Comparison of ENCODE assay signal across 13 mouse cellular contexts in genomic region chr2:35195626-35196544, GRCm38 (mm10). TPM values are rescaled to one million over a fixed set of nuclear protein-coding genes. Genes with fewer than 3 reads are reported as not detected.
DNase-seq lines count a peak whose midpoint lies in the region; ATAC-seq lines count a peak whose summit lies in the region.
"Had no signal": no experiment of that assay in that cellular context is flagged by ENCODE, and none has a peak within 500 bp of the region (broad histone marks: within the 10 kb centered on the region; RNA-seq: fewer than 3 reads in every experiment).

No protein-coding gene starts in this region.

- no peak overlapping the region for H3K4me3 ChIP-seq in embryonic facial prominence, embryonic 14.5 days (ENCODE audit: low read depth, low read length)
- no peak overlapping the region for H3K4me3 ChIP-seq in embryonic facial prominence, embryonic 10.5 days
- no peak overlapping the region for H3K4me3 ChIP-seq in liver, embryonic 11.5 days (ENCODE audit: low read depth, low read length)
- H3K4me3 ChIP-seq: midbrain, embryonic 12.5 days; neural tube, embryonic 13.5 days had no signal

- ATAC-seq in embryonic facial prominence, embryonic 14.5 days (ENCODE audit: low read depth), result no peak
- no peak for ATAC-seq in liver, embryonic 11.5 days (replicated peaks; ENCODE audit: low FRiP score)
- ATAC-seq: hindbrain, embryonic 16.5 days had no signal

- 73% methylated on average over 6 of the region's 6 CpGs for WGBS in embryonic facial prominence, embryonic 14.5 days
- WGBS in embryonic facial prominence, embryonic 10.5 days, result 76% methylated on average over 6 of the region's 6 CpGs
- 46% methylated on average over 6 of the region's 6 CpGs for WGBS in liver, embryonic 11.5 days

- no peak overlapping the region for H3K27ac ChIP-seq in embryonic facial prominence, embryonic 14.5 days (replicated peaks; ENCODE audit: low read depth, low read length)
- H3K27ac ChIP-seq in embryonic facial prominence, embryonic 10.5 days (replicated peaks), result no peak overlapping the region
- peak overlapping the region; percentile 63 for H3K27ac ChIP-seq in liver, embryonic 11.5 days (ENCODE audit: low read depth, low read length)
- H3K27ac ChIP-seq: midbrain, embryonic 12.5 days; neural tube, embryonic 13.5 days had no signal

- no peaks in the 10 kb centered on the region for H3K27me3 ChIP-seq in embryonic facial prominence, embryonic 14.5 days (replicated peaks; ENCODE audit: control insufficient read depth, insufficient read depth, low read length)
- no peaks in the 10 kb centered on the region for H3K27me3 ChIP-seq in embryonic facial prominence, embryonic 10.5 days (replicated peaks; ENCODE audit: low read depth, poor library complexity, severe bottlenecking)
- no peaks in the 10 kb centered on the region for H3K27me3 ChIP-seq in liver, embryonic 11.5 days (replicated peaks; ENCODE audit: control insufficient read depth, insufficient read depth, low read length)
- H3K27me3 ChIP-seq: midbrain, embryonic 12.5 days; neural tube, embryonic 13.5 days had no signal

- peaks cover 16% of the 10 kb centered on the region for H3K4me1 ChIP-seq in embryonic facial prominence, embryonic 14.5 days (ENCODE audit: control insufficient read depth, insufficient read depth, low read length)
- H3K4me1 ChIP-seq in embryonic facial prominence, embryonic 10.5 days, result peaks cover 19% of the 10 kb centered on the region
- peaks cover 19% of the 10 kb centered on the region for H3K4me1 ChIP-seq in liver, embryonic 11.5 days (replicated peaks; ENCODE audit: control insufficient read depth, insufficient read depth, low read length)

- H3K4me2 ChIP-seq in embryonic facial prominence, embryonic 14.5 days (ENCODE audit: low read depth, low read length), result no peak overlapping the region
- peak overlapping the region; percentile 43 for H3K4me2 ChIP-seq in liver, embryonic 11.5 days
- H3K4me2 ChIP-seq: midbrain, embryonic 12.5 days; neural tube, embryonic 13.5 days had no signal

- no peak overlapping the region for H3K9ac ChIP-seq in embryonic facial prominence, embryonic 14.5 days (ENCODE audit: low read depth, low read length)
- no peak overlapping the region for H3K9ac ChIP-seq in liver, embryonic 11.5 days (ENCODE audit: low read depth, low read length)
- H3K9ac ChIP-seq: midbrain, embryonic 12.5 days; neural tube, embryonic 13.5 days had no signal

- DNase-seq in embryonic facial prominence, embryonic 14.5 days (ENCODE audit: low spot score), result peak; percentile 9
- no peak for DNase-seq in embryonic facial prominence, embryonic 10.5 days (ENCODE audit: low spot score)
- peak; percentile 40 for DNase-seq in lung, postnatal 36 days
- DNase-seq in lung, postnatal 4 days, result no peak
- DNase-seq in liver, embryonic 11.5 days (ENCODE audit: low spot score), result no peak
- peak; percentile 70 for DNase-seq in yolk sac, embryonic 10.5 days (ENCODE audit: low spot score)
- no peak for DNase-seq in cerebellum, adult 18-20 months
- DNase-seq in layer of hippocampus, adult 11-12 months (ENCODE audit: low spot score), result no peak
- DNase-seq: cerebellum, postnatal 10 days; right cerebral cortex, postnatal 25 days had no signal

- no peaks in the 10 kb centered on the region for H3K9me3 ChIP-seq in embryonic facial prominence, embryonic 14.5 days (ENCODE audit: control insufficient read depth, low read length)
- H3K9me3 ChIP-seq in embryonic facial prominence, embryonic 10.5 days, result no peaks in the 10 kb centered on the region
- no peaks in the 10 kb centered on the region for H3K9me3 ChIP-seq in liver, embryonic 11.5 days (ENCODE audit: control insufficient read depth, low read length)
- H3K9me3 ChIP-seq: midbrain, embryonic 12.5 days; neural tube, embryonic 13.5 days had no signal

- peaks cover 19% of the 10 kb centered on the region; the same call in 1 of the 2 replicates for H3K36me3 ChIP-seq in embryonic facial prominence, embryonic 14.5 days (ENCODE audit: control insufficient read depth, insufficient read depth, low read length)
- peaks cover 35% of the 10 kb centered on the region for H3K36me3 ChIP-seq in embryonic facial prominence, embryonic 10.5 days (replicated peaks)
- H3K36me3 ChIP-seq in liver, embryonic 11.5 days (ENCODE audit: control insufficient read depth, insufficient read depth, low read length), result peaks cover 2% of the 10 kb centered on the region; the same call in 1 of the 2 replicates

RNA-seq across cellular contexts. Expression of gene Rab14, which starts 5.0 kb away (rescaled TPM):
- polyA plus RNA-seq in embryonic facial prominence, embryonic 14.5 days (2014; fragmentation: Nextera tagmentation; extraction: Ambion mirVana), result 278 and 298 TPM in 2 replicates
- polyA plus RNA-seq in embryonic facial prominence, embryonic 10.5 days (2016; fragmentation: Nextera tagmentation; extraction: Ambion mirVana), result 239 and 259 TPM in 2 replicates
- polyA plus RNA-seq in liver, embryonic 11.5 days (2014; fragmentation: Nextera tagmentation; extraction: Ambion mirVana), result 192 and 201 TPM in 2 replicates

Comparison
In these comparisons a context has a peak if more than half of its experiments do, and no peak if none do; other contexts are left out.
1. DNase-seq: peak in embryonic facial prominence, embryonic 14.5 days (single experiment), lung, postnatal 36 days (single experiment) and yolk sac, embryonic 10.5 days (single experiment); none in embryonic facial prominence, embryonic 10.5 days (single experiment), lung, postnatal 4 days (0 of 2), liver, embryonic 11.5 days (single experiment), cerebellum, adult 18-20 months (0 of 2) and layer of hippocampus, adult 11-12 months (single experiment).